Mouse (Mus musculus): ENCODE results near the gene Zranb2.

Gene Zranb2

GRCm38 (mm10) chr3:157579376-157579775, 45.4 kb downstream of the Zranb2 start:
- DNase-seq: no peak

- no peak for DNase-seq
Observed at GRCm38 (mm10) chr3:157580299-157580698, 46.3 kb downstream of the Zranb2 start.

DNA sequence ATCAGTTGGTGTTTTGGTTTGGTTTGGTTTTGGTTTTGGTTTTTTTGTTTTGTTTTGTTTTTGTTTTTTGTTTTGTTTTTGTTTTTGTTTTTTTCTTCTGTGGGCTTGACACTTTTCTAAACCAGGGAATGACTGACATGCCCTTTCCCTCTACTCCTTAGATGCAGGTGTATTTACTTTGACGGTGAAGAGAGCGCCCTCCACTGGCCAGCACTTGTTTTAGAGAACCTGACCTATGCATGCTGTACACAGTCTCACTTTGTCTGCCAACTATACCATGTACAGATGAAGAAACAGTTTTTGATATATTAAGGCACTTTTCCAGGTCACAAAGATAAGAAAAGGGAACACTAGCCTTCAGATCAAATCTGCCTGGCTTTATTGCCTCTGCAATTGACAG, 47.8 kb downstream of the Zranb2 start:
- DNase-seq: no peak

DNA sequence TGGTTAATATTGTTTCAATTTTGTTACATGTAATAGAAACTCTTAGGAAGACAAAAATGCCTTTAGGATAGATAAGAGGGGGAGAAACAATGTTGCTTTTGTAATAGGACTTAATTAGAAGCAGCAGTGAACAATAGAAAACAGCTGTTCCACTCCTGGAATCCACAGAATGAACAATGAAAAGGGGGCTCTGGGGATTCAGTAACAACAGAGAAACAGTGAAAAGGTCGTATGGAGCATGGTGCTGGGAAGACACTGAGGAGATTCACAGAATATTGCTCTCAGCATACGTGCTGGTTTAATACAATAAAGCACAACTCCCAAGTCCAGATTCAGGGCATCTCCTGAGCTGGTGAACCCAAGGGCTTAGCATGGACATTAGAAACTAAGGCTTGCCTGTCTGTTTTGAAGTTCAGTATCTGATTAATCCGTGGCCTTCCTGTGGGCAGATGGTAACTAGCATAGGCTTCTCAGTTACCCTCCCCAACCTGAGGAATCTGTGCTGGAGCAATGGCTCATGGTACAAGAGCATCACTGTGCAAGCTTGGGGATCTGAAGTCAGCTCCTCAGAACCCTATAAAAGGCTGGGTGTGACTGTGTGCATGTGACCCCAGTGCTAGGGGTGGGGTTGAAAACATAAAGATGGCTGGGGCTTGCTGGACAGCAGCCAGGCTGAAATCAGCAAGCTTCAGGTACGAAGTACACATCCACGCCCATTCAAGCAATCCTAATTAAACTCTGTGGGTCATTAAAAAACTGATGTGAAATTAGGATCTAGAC, 48.9 kb downstream of the Zranb2 start:
- DNase-seq: no peak

GRCm38 (mm10) chr3:157597837-157598379, 63.9 kb downstream of the Zranb2 start:
- no peak for DNase-seq

All from cerebellum, adult 9-10 months (tissue).